Mouse (Mus musculus): ENCODE measurements around the gene 2310061N02Rik. TPM values are rescaled to one million over a fixed set of nuclear protein-coding genes. Genes with fewer than 3 reads are reported as not detected.

2310061N02Rik gene
- polyA plus RNA-seq, 1 experiment from 2014 or later, result not detected

- WGBS, result 86% methylated on average over 4 of the region's 4 CpGs
- Histone ChIP-seq H3K9ac (replicated peaks; ENCODE audit: low read depth, low read length) (no peak overlapping the region), H3K4me1 (ENCODE audit: control insufficient read depth, insufficient read depth, low read length) (no peaks in the 10 kb centered on the region), H3K4me3 (ENCODE audit: low read depth, low read length) (no peak overlapping the region), H3K27me3 (ENCODE audit: control insufficient read depth, insufficient read depth, low read length) (no peaks in the 10 kb centered on the region), H3K27ac (ENCODE audit: low read depth, low read length) (no peak overlapping the region), H3K36me3 (ENCODE audit: control insufficient read depth, insufficient read depth, low read length) (no peaks in the 10 kb centered on the region), H3K4me2 (ENCODE audit: low read depth, low read length) (no peak overlapping the region), H3K9me3 (ENCODE audit: control insufficient read depth, low read length) (no peaks in the 10 kb centered on the region)
- no peak for ATAC-seq (ENCODE audit: low read depth)
These were observed 3.0 kb upstream of the 2310061N02Rik start for GRCm38 (mm10) chr16:88710757-88711156.

- WGBS, result 69% methylated on average over 4 of the region's 4 CpGs
- no peak overlapping the region for H3K9ac ChIP-seq (replicated peaks; ENCODE audit: low read depth, low read length)
- H3K36me3 ChIP-seq (ENCODE audit: control insufficient read depth, insufficient read depth, low read length), result no peaks in the 10 kb centered on the region
- no peak for ATAC-seq (ENCODE audit: low read depth)
- no peak overlapping the region for H3K4me2 ChIP-seq (ENCODE audit: low read depth, low read length)
- no peak overlapping the region for H3K27ac ChIP-seq (ENCODE audit: low read depth, low read length)
- H3K9me3 ChIP-seq (ENCODE audit: control insufficient read depth, low read length), result no peaks in the 10 kb centered on the region
- no peaks in the 10 kb centered on the region for H3K4me1 ChIP-seq (ENCODE audit: control insufficient read depth, insufficient read depth, low read length)
- no peaks in the 10 kb centered on the region for H3K27me3 ChIP-seq (ENCODE audit: control insufficient read depth, insufficient read depth, low read length)
- no peak overlapping the region for H3K4me3 ChIP-seq (ENCODE audit: low read depth, low read length)
These were observed 6.5 kb downstream of the 2310061N02Rik start for GRCm38 (mm10) chr16:88701072-88701864.

GRCm38 (mm10) chr16:88696256-88696655 is 11.5 kb downstream of the 2310061N02Rik start:
- no peak for ATAC-seq (ENCODE audit: low read depth)
- Histone ChIP-seq H3K9me3 (ENCODE audit: control insufficient read depth, low read length) (no peaks in the 10 kb centered on the region), H3K27ac (ENCODE audit: low read depth, low read length) (no peak overlapping the region), H3K4me2 (ENCODE audit: low read depth, low read length) (no peak overlapping the region), H3K36me3 (ENCODE audit: control insufficient read depth, insufficient read depth, low read length) (no peaks in the 10 kb centered on the region), H3K4me1 (ENCODE audit: control insufficient read depth, insufficient read depth, low read length) (no peaks in the 10 kb centered on the region), H3K4me3 (ENCODE audit: low read depth, low read length) (no peak overlapping the region), H3K27me3 (ENCODE audit: control insufficient read depth, insufficient read depth, low read length) (no peaks in the 10 kb centered on the region), H3K9ac (replicated peaks; ENCODE audit: low read depth, low read length) (no peak overlapping the region)
- WGBS, result 64% methylated on average over 4 of the region's 4 CpGs

- ATAC-seq (ENCODE audit: low read depth), result no peak
- no peaks in the 10 kb centered on the region for H3K36me3 ChIP-seq (ENCODE audit: control insufficient read depth, insufficient read depth, low read length)
- no peak overlapping the region for H3K4me2 ChIP-seq (ENCODE audit: low read depth, low read length)
- H3K9ac ChIP-seq (replicated peaks; ENCODE audit: low read depth, low read length), result no peak overlapping the region
- H3K4me3 ChIP-seq (ENCODE audit: low read depth, low read length), result no peak overlapping the region
- WGBS, result 43% methylated on average over 2 of the region's 2 CpGs
- H3K4me1 ChIP-seq (ENCODE audit: control insufficient read depth, insufficient read depth, low read length), result no peaks in the 10 kb centered on the region
- H3K9me3 ChIP-seq (ENCODE audit: control insufficient read depth, low read length), result no peaks in the 10 kb centered on the region
- H3K27ac ChIP-seq (ENCODE audit: low read depth, low read length), result no peak overlapping the region
- H3K27me3 ChIP-seq (ENCODE audit: control insufficient read depth, insufficient read depth, low read length), result no peaks in the 10 kb centered on the region
These were observed 26.5 kb downstream of the 2310061N02Rik start for GRCm38 (mm10) chr16:88681282-88681681.

GRCm38 (mm10) chr16:88679099-88679498 is 28.7 kb downstream of the 2310061N02Rik start:
- H3K4me3 ChIP-seq (ENCODE audit: low read depth, low read length), result no peak overlapping the region
- no peaks in the 10 kb centered on the region for H3K4me1 ChIP-seq (ENCODE audit: control insufficient read depth, insufficient read depth, low read length)
- H3K9me3 ChIP-seq (ENCODE audit: control insufficient read depth, low read length), result no peaks in the 10 kb centered on the region
- no peak overlapping the region for H3K9ac ChIP-seq (replicated peaks; ENCODE audit: low read depth, low read length)
- no peaks in the 10 kb centered on the region for H3K27me3 ChIP-seq (ENCODE audit: control insufficient read depth, insufficient read depth, low read length)
- WGBS, result 87% methylated on average over 6 of the region's 6 CpGs
- ATAC-seq (ENCODE audit: low read depth), result no peak
- H3K4me2 ChIP-seq (ENCODE audit: low read depth, low read length), result no peak overlapping the region
- no peak overlapping the region for H3K27ac ChIP-seq (ENCODE audit: low read depth, low read length)
- no peaks in the 10 kb centered on the region for H3K36me3 ChIP-seq (ENCODE audit: control insufficient read depth, insufficient read depth, low read length)

GRCm38 (mm10) chr16:88671571-88671970 is 36.2 kb downstream of the 2310061N02Rik start, which contains the start of gene Krtap27-1:
Krtap27-1 (minus strand) TSS chr16:88671671.
- ATAC-seq (ENCODE audit: low read depth), result no peak
- no peaks in the 10 kb centered on the region for H3K36me3 ChIP-seq (ENCODE audit: control insufficient read depth, insufficient read depth, low read length)
- H3K9ac ChIP-seq (replicated peaks; ENCODE audit: low read depth, low read length), result no peak within 1 kb of the TSS
- H3K27ac ChIP-seq (ENCODE audit: low read depth, low read length), result no peak within 1 kb of the TSS
- H3K9me3 ChIP-seq (ENCODE audit: control insufficient read depth, low read length), result no peaks in the 10 kb centered on the region
- H3K4me3 ChIP-seq (ENCODE audit: low read depth, low read length), result no peak within 1 kb of the TSS
- no peaks in the 10 kb centered on the region for H3K27me3 ChIP-seq (ENCODE audit: control insufficient read depth, insufficient read depth, low read length)
- no peak within 1 kb of the TSS for H3K4me2 ChIP-seq (ENCODE audit: low read depth, low read length)
- WGBS, result 94% methylated on average over 4 of the region's 4 CpGs
- no peaks in the 10 kb centered on the region for H3K4me1 ChIP-seq (ENCODE audit: control insufficient read depth, insufficient read depth, low read length)

GRCm38 (mm10) chr16:88657426-88657825 is 50.3 kb downstream of the 2310061N02Rik start:
- H3K27ac ChIP-seq (ENCODE audit: low read depth, low read length), result no peak overlapping the region
- no peak overlapping the region for H3K4me3 ChIP-seq (ENCODE audit: low read depth, low read length)
- 57% methylated on average over 1 of the region's 1 CpGs for WGBS
- H3K36me3 ChIP-seq (ENCODE audit: control insufficient read depth, insufficient read depth, low read length), result no peaks in the 10 kb centered on the region
- no peak overlapping the region for H3K4me2 ChIP-seq (ENCODE audit: low read depth, low read length)
- no peaks in the 10 kb centered on the region for H3K9me3 ChIP-seq (ENCODE audit: control insufficient read depth, low read length)
- H3K4me1 ChIP-seq (ENCODE audit: control insufficient read depth, insufficient read depth, low read length), result no peaks in the 10 kb centered on the region
- ATAC-seq (ENCODE audit: low read depth), result peak; percentile 34; the same call in 1 of the 2 replicates
- H3K27me3 ChIP-seq (ENCODE audit: control insufficient read depth, insufficient read depth, low read length), result no peaks in the 10 kb centered on the region
- H3K9ac ChIP-seq (replicated peaks; ENCODE audit: low read depth, low read length), result no peak overlapping the region

Other genes starting within 250 kb of the 2310061N02Rik start
- gene Cldn17, start 201.0 kb downstream of the 2310061N02Rik start, polyA plus RNA-seq (2014; fragmentation: Nextera tagmentation; extraction: Ambion mirVana), result not detected in 2 replicates
- gene Cldn8, start 144.8 kb downstream of the 2310061N02Rik start, polyA plus RNA-seq (2014; fragmentation: Nextera tagmentation; extraction: Ambion mirVana), result not detected in 2 replicates
- gene Krtap24-1, start 95.7 kb downstream of the 2310061N02Rik start, polyA plus RNA-seq (2014; fragmentation: Nextera tagmentation; extraction: Ambion mirVana), result not detected in 2 replicates
- gene 2310079G19Rik, start 80.3 kb downstream of the 2310061N02Rik start, polyA plus RNA-seq (2014; fragmentation: Nextera tagmentation; extraction: Ambion mirVana), result not detected in 2 replicates
- not detected in 2 replicates for gene Krtap26-1, start 60.2 kb downstream of the 2310061N02Rik start, polyA plus RNA-seq (2014; fragmentation: Nextera tagmentation; extraction: Ambion mirVana)
- gene Krtap27-1, start 36.3 kb downstream of the 2310061N02Rik start, polyA plus RNA-seq (2014; fragmentation: Nextera tagmentation; extraction: Ambion mirVana), result not detected in 2 replicates
- gene Krtap13-1, start 20.9 kb upstream of the 2310061N02Rik start, polyA plus RNA-seq (2014; fragmentation: Nextera tagmentation; extraction: Ambion mirVana), result not detected in 2 replicates
- not detected in 2 replicates for gene Krtap13, start 43.7 kb upstream of the 2310061N02Rik start, polyA plus RNA-seq (2014; fragmentation: Nextera tagmentation; extraction: Ambion mirVana)
- gene 2310034C09Rik, start 50.9 kb upstream of the 2310061N02Rik start, polyA plus RNA-seq (2014; fragmentation: Nextera tagmentation; extraction: Ambion mirVana), result not detected in 2 replicates
- not detected in 2 replicates for gene 2310057N15Rik, start 66.2 kb upstream of the 2310061N02Rik start, polyA plus RNA-seq (2014; fragmentation: Nextera tagmentation; extraction: Ambion mirVana)
- gene Gm5965, start 69.9 kb upstream of the 2310061N02Rik start, polyA plus RNA-seq (2014; fragmentation: Nextera tagmentation; extraction: Ambion mirVana), result not detected in 2 replicates
- not detected in 2 replicates for gene Gm20741, start 104.3 kb upstream of the 2310061N02Rik start, polyA plus RNA-seq (2014; fragmentation: Nextera tagmentation; extraction: Ambion mirVana)
- not detected in 2 replicates for gene Krtap15, start 112.3 kb upstream of the 2310061N02Rik start, polyA plus RNA-seq (2014; fragmentation: Nextera tagmentation; extraction: Ambion mirVana)
- gene Krtap14, start 118.2 kb upstream of the 2310061N02Rik start, polyA plus RNA-seq (2014; fragmentation: Nextera tagmentation; extraction: Ambion mirVana), result not detected in 2 replicates
- gene Krtap19-1, start 161.4 kb upstream of the 2310061N02Rik start, polyA plus RNA-seq (2014; fragmentation: Nextera tagmentation; extraction: Ambion mirVana), result not detected in 2 replicates
- not detected in 2 replicates for gene Krtap19-2, start 166.3 kb upstream of the 2310061N02Rik start, polyA plus RNA-seq (2014; fragmentation: Nextera tagmentation; extraction: Ambion mirVana)
- not detected in 2 replicates for gene Krtap19-3, start 170.1 kb upstream of the 2310061N02Rik start, polyA plus RNA-seq (2014; fragmentation: Nextera tagmentation; extraction: Ambion mirVana)
- not detected in 2 replicates for gene Krtap19-4, start 177.1 kb upstream of the 2310061N02Rik start, polyA plus RNA-seq (2014; fragmentation: Nextera tagmentation; extraction: Ambion mirVana)
- not detected in 2 replicates for gene Krtap19-5, start 188.5 kb upstream of the 2310061N02Rik start, polyA plus RNA-seq (2014; fragmentation: Nextera tagmentation; extraction: Ambion mirVana)
- not detected in 2 replicates for gene Krtap19-9b, start 224.3 kb upstream of the 2310061N02Rik start, polyA plus RNA-seq (2014; fragmentation: Nextera tagmentation; extraction: Ambion mirVana)

All from neural tube, embryonic 14.5 days (tissue).